Mouse (Mus musculus): ENCODE measurements around the gene Pif1.

DNA sequence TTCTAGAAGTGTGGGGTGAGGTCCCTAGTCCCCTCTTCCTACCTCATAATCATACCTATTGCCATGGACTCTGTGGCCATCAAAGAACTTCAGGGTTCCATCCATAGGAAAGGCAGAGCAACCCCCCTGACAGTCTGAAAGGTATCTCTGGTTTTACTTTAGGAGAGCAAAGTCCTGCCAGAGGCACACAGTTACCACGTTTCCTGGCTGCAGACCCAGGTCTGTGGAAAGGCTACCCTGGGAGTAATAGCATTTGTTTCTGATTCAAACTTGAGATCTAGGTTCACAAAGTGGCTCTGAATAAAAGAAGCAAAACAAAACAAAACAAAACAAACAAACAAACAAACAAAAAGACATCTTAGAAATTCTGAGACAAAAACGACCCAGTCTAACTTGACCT is 37.3 kb downstream of the Pif1 start:
- no peak for TF ChIP-seq KAT2A (IDR thresholded peaks at IDR 0.05; ENCODE audit: insufficient replicate concordance, low read length)
- no peak for TF ChIP-seq POLR2A (IDR thresholded peaks at IDR 0.05; ENCODE audit: low read depth, low read length)
- TF ChIP-seq ZC3H11A (IDR thresholded peaks at IDR 0.05; ENCODE audit: low read depth, low read length) = no peak
- no peak for TF ChIP-seq NRF1 (IDR thresholded peaks at IDR 0.05; ENCODE audit: low read depth, low read length)
